Mouse (Mus musculus) small intestine, adult 2 months (tissue): ENCODE measurements at regions not wholly inside any gene's neighbourhood (a gene's known extent, or its start where the extent isn't known, plus 50 kb on each side); places are given as distances from the start of the nearest gene placed in this dataset.

Source experiments
- CTCF ChIP-seq: fragments of 200-500 bp; IDR thresholded peaks from 2 replicates; pipeline ENCODE4 v1.5.1; 2012; ENCODE audit warnings: low read depth, mild to moderate bottlenecking, control low read depth, inconsistent platforms, low read length, moderate library complexity, mixed read lengths; ENCODE audit not compliant: insufficient replicate concordance, insufficient read length; ENCODE audit errors: extremely low read depth
- POLR2A ChIP-seq: fragments of 200-500 bp; IDR thresholded peaks from 2 replicates; pipeline ENCODE4 v1.6.1; 2012; ENCODE audit warnings: low read depth, mild to moderate bottlenecking, control low read depth, inconsistent platforms, low read length, moderate library complexity

- TF ChIP-seq CTCF (no peak), POLR2A (no peak)
Measured at GRCm38 (mm10) chr4:7246828-7247227, 992.0 kb downstream of the Car8 start.
